Mouse (Mus musculus) heart, embryonic 11.5 days (tissue): ENCODE measurements around the gene Vav1. TPM values are rescaled to one million over a fixed set of nuclear protein-coding genes. Genes with fewer than 3 reads are reported as not detected.

Experiments
- ATAC-seq: fragments of 200-750 bp; cut with Nextera tagmentation; replicated peaks from 2 replicates; pipeline ENCODE4 v1.8.0; 2017; ENCODE audit warnings: moderate library complexity; ENCODE audit not compliant: insufficient number of reproducible peaks, low FRiP score, low TSS enrichment
- H3K27ac ChIP-seq: fragments of 300-500 bp; sonication (generic); 2 replicates; pipeline ENCODE4 v1.5.1; 2014; ENCODE audit warnings: mild to moderate bottlenecking, low read depth, low read length
- H3K27me3 ChIP-seq: fragments of 300-500 bp; sonication (generic); 2 replicates; pipeline ENCODE4 v1.6.1; 2014; ENCODE audit warnings: mild to moderate bottlenecking, low read length, mixed read lengths; ENCODE audit not compliant: control insufficient read depth, insufficient read depth
- H3K36me3 ChIP-seq: fragments of 300-500 bp; sonication (generic); 2 replicates; pipeline ENCODE4 v1.6.1; 2014; ENCODE audit warnings: mild to moderate bottlenecking, low read length, moderate library complexity, mixed read lengths; ENCODE audit not compliant: control insufficient read depth, insufficient read depth
- H3K4me1 ChIP-seq: fragments of 300-500 bp; sonication (generic); 2 replicates; pipeline ENCODE4 v1.6.1; 2014; ENCODE audit warnings: low read length; ENCODE audit not compliant: control insufficient read depth, insufficient read depth
- H3K4me2 ChIP-seq: fragments of 300-500 bp; sonication (generic); 2 replicates; pipeline ENCODE4 v1.6.1; 2014; ENCODE audit warnings: mild to moderate bottlenecking, moderate library complexity
- H3K4me3 ChIP-seq: fragments of 300-500 bp; sonication (generic); 2 replicates; pipeline ENCODE4 v1.5.1; 2014; ENCODE audit warnings: low read depth, low read length
- H3K9ac ChIP-seq: fragments of 300-500 bp; sonication (generic); 2 replicates; pipeline ENCODE4 v1.6.1; 2014; ENCODE audit warnings: mild to moderate bottlenecking, low read depth, low read length, moderate library complexity
- H3K9me3 ChIP-seq: fragments of 300-500 bp; sonication (generic); replicated peaks from 2 replicates; pipeline ENCODE4 v1.6.1; 2016; ENCODE audit warnings: low read length; ENCODE audit not compliant: control insufficient read depth
- WGBS: fragments of 180-500 bp; shearing (Covaris S2); extraction: QIAGEN DNeasy Blood & Tissue Kit; methylation state at CpG from one replicate; pipeline ENCODE4 v1.1.7; 2014; ENCODE audit not compliant: insufficient replicate concordance; 5-methylcytosine and 5-hydroxymethylcytosine counted together
- polyA plus RNA-seq: library from polyadenylated mRNA; unstranded; fragments of >200 nt; fragmentation: Nextera tagmentation; extraction: Ambion mirVana; gene quantifications from 2 replicates; pipeline ENCODE4 v1.2.1, GENCODE M21; 2014

The Vav1 gene
- polyA plus RNA-seq, 1 experiment from 2014 or later, result 2.2 TPM

- ATAC-seq, result no peak
- Histone ChIP-seq H3K4me3 (no peak overlapping the region), H3K27me3 (no peaks in the 10 kb centered on the region), H3K9me3 (no peaks in the 10 kb centered on the region), H3K27ac (no peak overlapping the region), H3K36me3 (no peaks in the 10 kb centered on the region), H3K4me1 (no peaks in the 10 kb centered on the region), H3K9ac (no peak overlapping the region), H3K4me2 (no peak overlapping the region)
- WGBS, result 84% methylated on average over 9 of the region's 9 CpGs
These were observed 17.0 kb downstream of the Vav1 start for GRCm38 (mm10) chr17:57295935-57296334.

- no peak for ATAC-seq
- no peaks in the 10 kb centered on the region for H3K27me3 ChIP-seq
- H3K36me3 ChIP-seq, result no peaks in the 10 kb centered on the region
- H3K9ac ChIP-seq, result no peak overlapping the region
- no peak overlapping the region for H3K27ac ChIP-seq
- H3K4me1 ChIP-seq, result no peaks in the 10 kb centered on the region
- H3K4me2 ChIP-seq, result no peak overlapping the region
- 65% methylated on average over 12 of the region's 12 CpGs for WGBS
- no peaks in the 10 kb centered on the region for H3K9me3 ChIP-seq
- H3K4me3 ChIP-seq, result no peak overlapping the region
These were observed 18.1 kb downstream of the Vav1 start for GRCm38 (mm10) chr17:57297040-57297439.

GRCm38 (mm10) chr17:57305593-57305992, 26.7 kb downstream of the Vav1 start:
- Histone ChIP-seq H3K4me1 (no peaks in the 10 kb centered on the region), H3K4me2 (no peak overlapping the region), H3K27ac (no peak overlapping the region), H3K9me3 (no peaks in the 10 kb centered on the region), H3K4me3 (no peak overlapping the region), H3K9ac (no peak overlapping the region), H3K36me3 (no peaks in the 10 kb centered on the region), H3K27me3 (no peaks in the 10 kb centered on the region)
- WGBS, result 55% methylated on average over 4 of the region's 4 CpGs
- ATAC-seq, result no peak

- H3K9me3 ChIP-seq, result no peaks in the 10 kb centered on the region
- 70% methylated on average over 6 of the region's 6 CpGs for WGBS
These were observed 28.2 kb downstream of the Vav1 start for GRCm38 (mm10) chr17:57307074-57307473.

GRCm38 (mm10) chr17:57311801-57312200, 32.9 kb downstream of the Vav1 start:
- WGBS, result 32% methylated on average over 13 of the region's 13 CpGs
- no peaks in the 10 kb centered on the region for H3K4me1 ChIP-seq

More at GRCm38 (mm10) chr17:57307074-57307473, 28.2 kb downstream of the Vav1 start:
- Histone ChIP-seq H3K4me1 (no peaks in the 10 kb centered on the region), H3K4me2 (no peak overlapping the region), H3K27me3 (no peaks in the 10 kb centered on the region), H3K9ac (no peak overlapping the region), H3K4me3 (no peak overlapping the region), H3K27ac (no peak overlapping the region), H3K36me3 (no peaks in the 10 kb centered on the region)
- ATAC-seq, result no peak

DNA sequence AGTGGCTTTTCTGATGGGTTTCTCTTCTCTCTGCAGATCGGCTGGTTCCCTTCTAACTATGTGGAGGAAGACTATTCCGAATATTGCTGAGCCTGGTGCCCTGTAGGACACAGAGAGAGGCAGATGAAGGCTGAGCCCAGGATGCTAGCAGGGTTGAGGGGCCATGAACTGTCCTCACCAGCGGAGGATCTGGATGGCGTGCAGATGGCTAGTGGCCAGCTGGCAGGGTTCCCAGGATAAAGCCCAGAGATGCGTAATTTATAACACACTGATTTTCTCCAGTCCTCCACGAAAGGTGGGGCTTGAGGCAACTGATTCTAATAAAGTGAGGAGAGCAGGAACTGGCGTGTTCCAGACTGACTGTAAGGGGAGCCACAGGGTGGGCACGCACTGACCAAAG, 48.7 kb downstream of the Vav1 start:
- H3K36me3 ChIP-seq, result no peaks in the 10 kb centered on the region
- H3K27ac ChIP-seq, result no peak overlapping the region
- WGBS, result 67% methylated on average over 8 of the region's 8 CpGs

More at GRCm38 (mm10) chr17:57311801-57312200, 32.9 kb downstream of the Vav1 start:
- Histone ChIP-seq H3K9me3 (no peaks in the 10 kb centered on the region), H3K4me2 (no peak overlapping the region), H3K27me3 (no peaks in the 10 kb centered on the region), H3K9ac (no peak overlapping the region), H3K4me3 (no peak overlapping the region), H3K27ac (no peak overlapping the region), H3K36me3 (no peaks in the 10 kb centered on the region)
- ATAC-seq, result no peak

DNA sequence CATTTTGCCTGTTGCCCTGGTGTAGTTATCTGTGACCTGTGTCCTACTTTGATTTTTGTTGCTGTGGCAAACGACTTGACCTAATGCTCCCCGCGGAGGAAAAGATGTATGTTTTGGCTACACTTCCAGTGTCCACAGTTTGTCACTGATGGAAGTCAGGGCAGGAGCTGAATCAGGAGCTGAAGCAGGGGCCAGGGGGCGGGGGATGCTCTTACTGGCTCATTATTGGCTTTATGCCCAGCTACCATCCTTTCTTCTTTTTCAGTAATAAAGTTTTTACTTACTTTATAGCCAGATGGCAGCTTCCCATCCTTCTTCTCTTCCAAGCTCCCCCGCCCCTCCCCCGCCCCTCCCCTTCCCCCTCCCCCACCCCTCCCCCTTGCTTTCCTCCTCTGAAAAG, 50.0 kb downstream of the Vav1 start:
- Histone ChIP-seq H3K4me3 (no peak overlapping the region), H3K4me1 (no peaks in the 10 kb centered on the region), H3K27ac (no peak overlapping the region), H3K27me3 (no peaks in the 10 kb centered on the region), H3K4me2 (no peak overlapping the region), H3K9ac (no peak overlapping the region), H3K9me3 (no peaks in the 10 kb centered on the region), H3K36me3 (no peaks in the 10 kb centered on the region)
- 40% methylated on average over 5 of the region's 6 CpGs for WGBS
- ATAC-seq, result no peak

More for the DNA sequence above, 48.7 kb downstream of the Vav1 start:
- H3K4me3 ChIP-seq, result no peak overlapping the region
- no peak for ATAC-seq
- no peaks in the 10 kb centered on the region for H3K27me3 ChIP-seq
- no peaks in the 10 kb centered on the region for H3K9me3 ChIP-seq
- H3K9ac ChIP-seq, result no peak overlapping the region
- H3K4me1 ChIP-seq, result no peaks in the 10 kb centered on the region
- H3K4me2 ChIP-seq, result no peak overlapping the region

- no peaks in the 10 kb centered on the region for H3K27me3 ChIP-seq
- H3K4me1 ChIP-seq, result no peaks in the 10 kb centered on the region
- H3K27ac ChIP-seq, result no peak overlapping the region
- no peak overlapping the region for H3K4me3 ChIP-seq
- no peaks in the 10 kb centered on the region for H3K9me3 ChIP-seq
- no peaks in the 10 kb centered on the region for H3K36me3 ChIP-seq
- no peak overlapping the region for H3K9ac ChIP-seq
- ATAC-seq, result no peak
- no peak overlapping the region for H3K4me2 ChIP-seq
- WGBS, result 85% methylated on average over 8 of the region's 8 CpGs
These were observed 52.1 kb downstream of the Vav1 start for GRCm38 (mm10) chr17:57330993-57331392.

DNA sequence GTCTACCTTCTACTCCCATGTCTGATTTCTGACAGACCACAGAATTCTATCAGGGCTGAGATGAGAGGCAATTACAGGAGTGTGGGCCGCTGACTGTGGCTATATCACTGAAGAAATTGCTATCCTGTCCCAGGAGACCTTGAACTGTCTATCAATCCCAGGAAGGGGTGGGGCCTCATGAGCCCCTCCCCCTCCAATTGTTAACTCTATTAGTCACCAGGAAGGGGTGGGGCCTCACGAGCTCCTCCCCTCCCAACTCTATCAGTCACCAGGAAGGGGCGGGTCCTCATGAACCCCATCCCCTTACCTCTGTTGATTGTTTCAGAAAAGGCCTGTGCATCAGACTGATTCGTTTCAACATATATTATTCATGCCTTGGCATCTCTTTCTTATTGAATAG, 53.3 kb downstream of the Vav1 start:
- H3K9me3 ChIP-seq, result no peaks in the 10 kb centered on the region
- H3K27ac ChIP-seq, result no peak overlapping the region
- WGBS, result 68% methylated on average over 4 of the region's 4 CpGs
- no peak overlapping the region for H3K4me3 ChIP-seq
- H3K4me2 ChIP-seq, result no peak overlapping the region
- H3K4me1 ChIP-seq, result no peaks in the 10 kb centered on the region
- no peak overlapping the region for H3K9ac ChIP-seq
- H3K36me3 ChIP-seq, result no peaks in the 10 kb centered on the region
- no peaks in the 10 kb centered on the region for H3K27me3 ChIP-seq
- no peak for ATAC-seq
